Mouse (Mus musculus): ENCODE results near the gene Phkg1. TPM values are rescaled to one million over a fixed set of nuclear protein-coding genes. Genes with fewer than 3 reads are reported as not detected.
"Not testable (repeated sequence)": the region's sequence is repeated elsewhere in the genome, so short reads cannot be mapped to it uniquely, and the experiment has no call there.

Gene Phkg1
- 0.50 and 0.54 TPM in 2 replicates for polyA plus RNA-seq (2014; fragmentation: Nextera tagmentation; extraction: Ambion mirVana)

DNA sequence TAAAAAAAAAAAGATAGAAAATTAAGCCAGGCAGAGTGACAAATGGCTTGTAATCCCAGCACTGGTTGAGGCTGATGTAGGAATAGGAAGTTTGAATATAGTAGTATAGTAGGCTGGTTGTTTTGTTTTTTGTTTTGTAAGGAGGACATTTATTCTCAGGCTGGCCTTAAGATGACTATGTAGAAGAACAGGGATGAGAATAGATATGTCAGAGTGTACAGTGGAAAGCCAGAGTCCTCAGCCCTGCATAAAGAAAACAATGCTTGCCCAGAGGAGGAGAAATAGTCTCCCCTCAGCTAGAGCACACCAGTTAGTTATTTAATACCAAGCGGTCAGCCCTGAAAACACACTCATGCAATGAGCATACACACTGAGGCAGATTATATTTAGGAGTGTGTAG, at the start of gene Phkg1:
TSS of gene Phkg1 (minus strand) at position 101 of the 400 bp plus-strand sequence.
- ATAC-seq (ENCODE audit: low read depth), result no peak

GRCm38 (mm10) chr5:129947528-129948033, 49.2 kb upstream of the Phkg1 start:
- DNase-seq (ENCODE audit: low spot score), result no peak
- Histone ChIP-seq H3K27me3 (replicated peaks; ENCODE audit: control insufficient read depth, insufficient read depth, low read length) (no peaks in the 10 kb centered on the region), H3K4me2 (ENCODE audit: low read depth, low read length) (no peak overlapping the region), H3K4me1 (ENCODE audit: control insufficient read depth, insufficient read depth, low read length) (0 out of 2 replicates have a peak, but pooled peaks cover 6% of the 10 kb centered on the region), H3K9ac (ENCODE audit: low read depth, low read length) (no peak overlapping the region; the same call in 1 of the 2 replicates), H3K9me3 (ENCODE audit: control insufficient read depth, low read length) (no peaks in the 10 kb centered on the region), H3K36me3 (ENCODE audit: control insufficient read depth, insufficient read depth, low read length) (peaks cover 8% of the 10 kb centered on the region; the same call in 1 of the 2 replicates), H3K4me3 (ENCODE audit: low read depth, low read length) (no peak overlapping the region), H3K27ac (replicated peaks; ENCODE audit: low read depth, low read length) (no peak overlapping the region)
- 96% methylated on average over 2 of the region's 2 CpGs for WGBS
- ATAC-seq (ENCODE audit: low read depth), result no peak

More for the DNA sequence above, at the start of gene Phkg1:
- H3K9me3 ChIP-seq (ENCODE audit: control insufficient read depth, low read length), result no peaks in the 10 kb centered on the region
- H3K36me3 ChIP-seq (ENCODE audit: control insufficient read depth, insufficient read depth, low read length), result peaks cover 23% of the 10 kb centered on the region; the same call in 1 of the 2 replicates
- H3K4me3 ChIP-seq (ENCODE audit: low read depth, low read length), result no peak within 1 kb of the TSS
- H3K27ac ChIP-seq (replicated peaks; ENCODE audit: low read depth, low read length), result no peak within 1 kb of the TSS
- no peaks in the 10 kb centered on the region for H3K27me3 ChIP-seq (replicated peaks; ENCODE audit: control insufficient read depth, insufficient read depth, low read length)
- no peak for DNase-seq (ENCODE audit: low spot score)
- H3K4me2 ChIP-seq (ENCODE audit: low read depth, low read length), result no peak within 1 kb of the TSS
- H3K9ac ChIP-seq (ENCODE audit: low read depth, low read length), result no peak within 1 kb of the TSS
- WGBS, result 86% methylated on average over 1 of the region's 1 CpGs
- H3K4me1 ChIP-seq (ENCODE audit: control insufficient read depth, insufficient read depth, low read length), result peaks cover 6% of the 10 kb centered on the region

DNA sequence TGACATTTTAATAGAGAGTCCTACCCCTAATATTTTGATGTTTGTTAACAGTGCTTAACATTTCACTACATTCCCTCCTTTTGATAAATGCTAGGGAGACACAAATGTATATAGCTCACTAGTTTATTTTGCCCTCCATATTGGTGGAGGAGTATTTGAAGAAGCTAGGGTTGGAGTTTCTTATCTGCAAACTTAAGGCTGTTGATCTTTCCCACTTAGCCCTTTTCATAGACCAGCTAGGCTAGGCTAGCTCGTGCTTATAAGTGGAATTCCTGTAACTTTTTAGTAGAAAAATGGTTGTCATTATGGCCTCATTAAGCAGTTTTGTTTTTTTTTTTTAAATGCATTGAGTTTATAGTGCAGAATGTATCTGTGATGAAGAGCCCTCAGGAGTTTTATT, 45.1 kb upstream of the Phkg1 start:
- Histone ChIP-seq H3K4me3 (ENCODE audit: low read depth, low read length) (no peak overlapping the region), H3K27me3 (replicated peaks; ENCODE audit: control insufficient read depth, insufficient read depth, low read length) (no peaks in the 10 kb centered on the region), H3K9me3 (ENCODE audit: control insufficient read depth, low read length) (no peaks in the 10 kb centered on the region), H3K4me1 (ENCODE audit: control insufficient read depth, insufficient read depth, low read length) (peaks cover 6% of the 10 kb centered on the region; the same call in 1 of the 2 replicates), H3K9ac (ENCODE audit: low read depth, low read length) (no peak overlapping the region), H3K4me2 (ENCODE audit: low read depth, low read length) (peak overlapping the region; percentile 26; the same call in 1 of the 2 replicates), H3K27ac (replicated peaks; ENCODE audit: low read depth, low read length) (no peak overlapping the region), H3K36me3 (ENCODE audit: control insufficient read depth, insufficient read depth, low read length) (peaks cover 8% of the 10 kb centered on the region; the same call in 1 of the 2 replicates)
- ATAC-seq (ENCODE audit: low read depth) (no peak), DNase-seq (ENCODE audit: low spot score) (no peak)
- WGBS, result 87% methylated on average over 1 of the region's 1 CpGs

DNA sequence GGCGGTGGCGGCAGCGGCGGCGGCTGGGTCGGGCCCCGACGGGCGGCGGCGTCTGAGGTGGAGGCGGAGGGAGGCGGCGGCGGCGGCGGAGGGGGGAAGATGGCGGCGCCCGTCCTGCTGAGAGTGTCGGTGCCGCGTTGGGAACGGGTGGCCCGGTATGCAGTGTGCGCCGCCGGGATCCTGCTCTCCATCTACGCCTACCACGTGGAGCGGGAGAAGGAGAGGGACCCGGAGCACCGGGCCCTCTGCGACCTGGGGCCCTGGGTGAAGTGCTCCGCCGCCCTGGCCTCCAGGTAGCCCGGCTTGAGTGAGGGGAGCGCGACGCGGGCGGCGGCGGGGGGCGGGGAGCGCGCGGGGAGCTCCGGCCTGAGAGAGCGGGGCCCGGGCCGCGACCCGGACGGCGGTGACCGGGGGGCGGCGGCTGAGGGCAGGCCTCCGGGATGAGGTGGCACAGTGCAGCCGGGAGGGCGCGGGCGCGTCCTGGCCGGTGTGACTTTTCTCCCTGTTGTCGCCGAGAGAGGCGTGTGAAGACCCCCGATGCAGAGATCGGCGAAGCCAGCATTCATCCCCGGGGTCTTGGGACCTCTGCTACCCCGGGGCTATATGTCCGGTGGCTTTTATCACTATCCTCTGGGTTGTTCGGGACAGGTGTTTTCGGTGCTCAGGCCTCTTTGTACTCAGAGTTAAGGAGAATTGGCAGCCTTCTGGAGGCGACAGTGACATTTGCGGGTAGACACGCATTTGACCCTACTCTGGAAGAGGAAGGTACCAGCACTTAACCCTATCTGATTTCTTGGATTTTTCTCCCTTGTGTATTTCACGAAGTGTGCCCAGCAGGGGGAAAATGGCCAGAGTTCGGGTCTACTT, 44.0 kb upstream of the Phkg1 start:
- H3K4me1 ChIP-seq (ENCODE audit: control insufficient read depth, insufficient read depth, low read length); DNase-seq (ENCODE audit: low spot score); H3K27me3 ChIP-seq (replicated peaks; ENCODE audit: control insufficient read depth, insufficient read depth, low read length); H3K9me3 ChIP-seq (ENCODE audit: control insufficient read depth, low read length); H3K36me3 ChIP-seq (ENCODE audit: control insufficient read depth, insufficient read depth, low read length): not testable (repeated sequence)
- peak overlapping the region; percentile 81 for H3K4me2 ChIP-seq (ENCODE audit: low read depth, low read length)
- WGBS, result 1% methylated on average over 17 of the region's 82 CpGs
- peak overlapping the region; percentile 44; the same call in 1 of the 2 replicates for H3K27ac ChIP-seq (replicated peaks; ENCODE audit: low read depth, low read length)
- peak; percentile 38 for ATAC-seq (ENCODE audit: low read depth)
- peak overlapping the region; percentile 86 for H3K9ac ChIP-seq (ENCODE audit: low read depth, low read length)
- peak overlapping the region; percentile 88 for H3K4me3 ChIP-seq (ENCODE audit: low read depth, low read length)

DNA sequence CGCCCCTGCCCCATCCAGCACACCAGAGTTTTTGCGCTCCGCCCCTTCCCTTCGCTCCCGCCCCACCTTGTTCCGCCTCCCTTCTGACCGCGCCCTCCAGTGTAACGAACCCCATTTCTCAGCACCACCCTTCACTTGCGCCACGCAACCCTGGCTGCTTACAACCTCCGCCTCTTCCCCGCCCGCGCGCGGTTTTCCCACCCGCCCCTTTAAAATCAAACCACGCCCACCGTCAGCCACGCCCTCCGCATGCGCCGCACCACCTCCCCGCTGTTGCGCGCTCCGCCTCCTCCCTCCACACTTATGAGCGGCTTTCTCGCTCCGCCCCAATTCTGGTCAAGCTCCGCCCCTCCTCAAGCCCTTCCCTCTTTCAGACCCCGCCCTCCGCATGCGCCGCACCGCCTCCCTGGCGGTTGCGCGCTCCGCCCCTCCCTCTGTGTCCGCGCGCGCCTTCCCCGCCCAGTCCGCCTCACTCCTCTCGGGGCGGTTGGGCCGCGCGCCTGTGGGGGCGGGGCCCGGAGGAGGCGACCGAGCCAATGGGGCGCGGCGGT, 43.2 kb upstream of the Phkg1 start, which contains the start of gene Vkorc1l1:
TSS of gene Vkorc1l1 (plus strand) at position 476 of the 551 bp plus-strand sequence.
- Histone ChIP-seq H3K27ac (replicated peaks; ENCODE audit: low read depth, low read length) (peak within 1 kb of the TSS; percentile 55), H3K4me3 (ENCODE audit: low read depth, low read length) (peak within 1 kb of the TSS; percentile 88), H3K27me3 (replicated peaks; ENCODE audit: control insufficient read depth, insufficient read depth, low read length) (no peaks in the 10 kb centered on the region), H3K9me3 (ENCODE audit: control insufficient read depth, low read length) (no peaks in the 10 kb centered on the region), H3K36me3 (ENCODE audit: control insufficient read depth, insufficient read depth, low read length) (0 out of 2 replicates have a peak, but pooled peaks cover 3% of the 10 kb centered on the region), H3K9ac (ENCODE audit: low read depth, low read length) (peak within 1 kb of the TSS; percentile 86), H3K4me1 (ENCODE audit: control insufficient read depth, insufficient read depth, low read length) (peaks cover 6% of the 10 kb centered on the region; the same call in 1 of the 2 replicates), H3K4me2 (ENCODE audit: low read depth, low read length) (peak within 1 kb of the TSS; percentile 81)
- ATAC-seq (ENCODE audit: low read depth) (peak; percentile 98), DNase-seq (ENCODE audit: low spot score) (peak; percentile 99)
- WGBS, result 1% methylated on average over 52 of the region's 59 CpGs

DNA sequence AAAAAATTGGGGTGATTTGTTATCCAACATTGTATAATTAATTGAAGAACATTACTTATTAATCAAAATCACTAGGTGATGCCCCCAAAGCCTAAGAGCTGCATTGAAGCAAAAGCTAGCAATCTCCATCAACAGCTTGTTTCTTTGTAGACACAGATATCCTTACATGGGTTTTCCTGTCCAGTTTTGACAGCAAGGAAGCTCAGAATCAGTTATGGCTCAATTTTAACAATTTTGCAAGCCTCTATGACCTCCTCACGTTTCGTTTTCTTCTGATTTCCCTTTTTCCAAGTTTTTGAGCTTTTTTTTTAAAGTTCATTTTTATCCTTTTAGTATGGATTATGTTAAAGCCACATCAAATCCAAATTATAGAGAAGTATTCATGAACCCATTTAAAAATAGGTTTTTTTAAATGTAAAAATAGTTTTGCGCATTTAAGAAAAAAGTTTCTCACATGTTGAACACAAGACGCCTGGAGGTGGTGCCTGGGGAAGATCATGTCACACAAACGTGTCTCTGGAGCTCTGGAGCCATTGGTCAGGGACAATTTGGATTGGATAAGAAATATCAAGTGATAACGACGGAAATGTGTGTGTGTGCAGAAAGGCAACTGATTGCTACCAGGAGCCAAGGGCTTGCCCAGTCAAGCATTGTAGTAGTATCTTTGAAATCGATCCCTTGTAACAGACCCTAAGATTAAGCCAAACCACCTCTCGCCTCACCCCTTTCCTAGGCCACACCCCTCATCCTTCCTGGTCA, 42.6 kb upstream of the Phkg1 start:
- 7% methylated on average over 9 of the region's 9 CpGs for WGBS

DNA sequence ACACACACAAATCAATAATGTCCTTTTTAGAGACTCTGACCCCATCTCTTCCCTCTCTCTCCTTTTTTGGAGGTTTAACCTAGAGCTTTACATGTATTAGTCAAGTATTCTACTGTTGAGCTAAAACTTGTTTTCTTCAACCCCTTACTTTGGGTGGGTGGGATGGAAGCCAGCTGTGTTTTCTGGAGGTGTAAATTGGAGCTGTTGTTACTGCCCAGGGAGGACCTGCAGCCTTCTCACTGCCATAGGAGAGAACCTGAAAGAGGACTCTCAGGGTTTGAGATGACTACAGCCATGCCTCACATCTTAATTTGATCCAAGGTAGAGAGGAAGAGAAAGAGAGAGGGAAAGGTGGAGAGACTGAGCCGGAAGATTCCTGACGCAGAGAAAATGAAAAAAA, 41.9 kb upstream of the Phkg1 start:
- Histone ChIP-seq H3K27ac (replicated peaks; ENCODE audit: low read depth, low read length) (no peak overlapping the region), H3K9me3 (ENCODE audit: control insufficient read depth, low read length) (no peaks in the 10 kb centered on the region), H3K4me1 (ENCODE audit: control insufficient read depth, insufficient read depth, low read length) (peaks cover 6% of the 10 kb centered on the region; the same call in 1 of the 2 replicates), H3K4me3 (ENCODE audit: low read depth, low read length) (no peak overlapping the region), H3K27me3 (replicated peaks; ENCODE audit: control insufficient read depth, insufficient read depth, low read length) (no peaks in the 10 kb centered on the region), H3K4me2 (ENCODE audit: low read depth, low read length) (peak overlapping the region; percentile 63; the same call in 1 of the 2 replicates), H3K36me3 (ENCODE audit: control insufficient read depth, insufficient read depth, low read length) (no peaks in the 10 kb centered on the region), H3K9ac (ENCODE audit: low read depth, low read length) (no peak overlapping the region)
- ATAC-seq (ENCODE audit: low read depth) (no peak), DNase-seq (ENCODE audit: low spot score) (no peak)
- WGBS, result 54% methylated on average over 2 of the region's 2 CpGs

More for the DNA sequence above, 42.6 kb upstream of the Phkg1 start:
- ATAC-seq (ENCODE audit: low read depth), result peak; percentile 35
- peak overlapping the region; percentile 88 for H3K4me3 ChIP-seq (ENCODE audit: low read depth, low read length)
- DNase-seq (ENCODE audit: low spot score), result no peak
- no peaks in the 10 kb centered on the region for H3K9me3 ChIP-seq (ENCODE audit: control insufficient read depth, low read length)
- 0 out of 2 replicates have a peak, but pooled peaks cover 3% of the 10 kb centered on the region for H3K36me3 ChIP-seq (ENCODE audit: control insufficient read depth, insufficient read depth, low read length)
- no peaks in the 10 kb centered on the region for H3K27me3 ChIP-seq (replicated peaks; ENCODE audit: control insufficient read depth, insufficient read depth, low read length)
- H3K9ac ChIP-seq (ENCODE audit: low read depth, low read length), result peak overlapping the region; percentile 25; the same call in 1 of the 2 replicates
- peaks cover 6% of the 10 kb centered on the region; the same call in 1 of the 2 replicates for H3K4me1 ChIP-seq (ENCODE audit: control insufficient read depth, insufficient read depth, low read length)
- peak overlapping the region; percentile 55 for H3K27ac ChIP-seq (replicated peaks; ENCODE audit: low read depth, low read length)
- H3K4me2 ChIP-seq (ENCODE audit: low read depth, low read length), result peak overlapping the region; percentile 63

GRCm38 (mm10) chr5:129936941-129937340, 38.6 kb upstream of the Phkg1 start:
- Histone ChIP-seq H3K9ac (ENCODE audit: low read depth, low read length) (no peak overlapping the region), H3K27me3 (replicated peaks; ENCODE audit: control insufficient read depth, insufficient read depth, low read length) (no peaks in the 10 kb centered on the region), H3K27ac (replicated peaks; ENCODE audit: low read depth, low read length) (no peak overlapping the region), H3K36me3 (ENCODE audit: control insufficient read depth, insufficient read depth, low read length) (no peaks in the 10 kb centered on the region), H3K4me2 (ENCODE audit: low read depth, low read length) (no peak overlapping the region), H3K4me3 (ENCODE audit: low read depth, low read length) (no peak overlapping the region), H3K9me3 (ENCODE audit: control insufficient read depth, low read length) (no peaks in the 10 kb centered on the region), H3K4me1 (ENCODE audit: control insufficient read depth, insufficient read depth, low read length) (no peaks in the 10 kb centered on the region; the same call in 1 of the 2 replicates)
- ATAC-seq (ENCODE audit: low read depth), result no peak
- peak; percentile 20 for DNase-seq (ENCODE audit: low spot score)
- WGBS, result 44% methylated on average over 4 of the region's 4 CpGs

Data from embryonic facial prominence, embryonic 14.5 days (tissue).